Mouse (Mus musculus): ENCODE data around the gene Trabd2b.

The Trabd2b gene

GRCm38 (mm10) chr4:114542136-114542535, 135.6 kb downstream of the Trabd2b start:
- no peak for DNase-seq (ENCODE audit: low read depth, low spot score)

- no peak for DNase-seq (ENCODE audit: low read depth, low spot score)
These were observed 139.1 kb downstream of the Trabd2b start for GRCm38 (mm10) chr4:114545481-114546200.

DNA sequence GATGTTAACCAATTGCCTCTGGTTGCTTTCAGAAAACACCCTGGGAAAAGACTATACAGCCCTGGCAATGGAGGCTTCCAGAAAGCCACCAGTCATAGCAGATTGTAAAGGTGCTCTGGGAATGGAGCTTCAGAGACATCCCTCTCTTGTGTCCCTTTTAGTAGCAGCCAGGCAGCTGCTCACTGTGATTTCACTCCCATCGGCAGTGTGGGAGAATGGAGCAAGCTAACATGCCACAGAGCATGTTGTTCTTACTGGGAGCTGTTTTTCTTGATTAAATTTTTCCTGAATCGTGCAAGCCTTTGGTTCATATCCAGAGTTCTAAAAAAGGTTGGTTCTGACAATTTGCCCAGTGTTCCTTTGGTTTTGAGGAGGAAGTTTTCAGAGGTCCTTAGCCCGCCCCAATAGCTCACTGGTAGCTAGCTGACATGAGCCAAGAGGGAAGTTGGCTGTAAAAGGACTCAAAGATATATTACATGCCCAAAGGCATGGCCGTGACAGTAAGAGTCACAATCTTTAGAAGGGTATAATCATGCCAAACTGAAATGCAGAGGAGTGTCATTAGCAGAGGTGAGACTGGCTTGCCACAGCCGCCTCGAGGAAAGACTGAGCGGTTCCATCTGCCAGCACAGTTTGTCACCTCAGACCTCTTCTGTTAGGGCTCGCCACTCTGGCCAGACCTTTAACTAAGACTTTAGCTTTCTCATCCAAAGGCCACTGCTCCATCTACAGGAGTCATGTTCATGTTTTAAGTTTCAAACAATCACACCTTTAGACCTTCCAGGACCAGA, 141.3 kb downstream of the Trabd2b start:
- no peak for DNase-seq (ENCODE audit: low read depth, low spot score)

DNA sequence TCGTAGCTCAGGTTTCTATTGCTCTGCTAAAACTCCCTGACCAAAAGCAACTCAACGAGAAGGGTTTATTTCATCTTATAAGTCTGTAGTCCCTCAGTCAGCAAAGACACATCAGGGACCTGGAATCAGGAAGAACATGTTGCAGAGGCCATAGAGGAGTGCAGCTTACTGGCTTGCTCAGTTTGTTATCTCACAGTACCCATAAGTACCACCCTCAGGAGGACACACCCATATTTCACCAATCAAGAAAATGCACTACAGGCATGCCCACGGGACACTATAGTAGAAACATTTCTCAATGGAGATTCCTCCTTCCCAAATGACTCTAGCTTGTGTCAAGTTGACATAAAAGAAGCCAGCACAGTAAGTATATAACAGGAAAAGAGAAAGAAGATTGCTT, 143.0 kb downstream of the Trabd2b start:
- no peak for DNase-seq (ENCODE audit: low read depth, low spot score)

DNA sequence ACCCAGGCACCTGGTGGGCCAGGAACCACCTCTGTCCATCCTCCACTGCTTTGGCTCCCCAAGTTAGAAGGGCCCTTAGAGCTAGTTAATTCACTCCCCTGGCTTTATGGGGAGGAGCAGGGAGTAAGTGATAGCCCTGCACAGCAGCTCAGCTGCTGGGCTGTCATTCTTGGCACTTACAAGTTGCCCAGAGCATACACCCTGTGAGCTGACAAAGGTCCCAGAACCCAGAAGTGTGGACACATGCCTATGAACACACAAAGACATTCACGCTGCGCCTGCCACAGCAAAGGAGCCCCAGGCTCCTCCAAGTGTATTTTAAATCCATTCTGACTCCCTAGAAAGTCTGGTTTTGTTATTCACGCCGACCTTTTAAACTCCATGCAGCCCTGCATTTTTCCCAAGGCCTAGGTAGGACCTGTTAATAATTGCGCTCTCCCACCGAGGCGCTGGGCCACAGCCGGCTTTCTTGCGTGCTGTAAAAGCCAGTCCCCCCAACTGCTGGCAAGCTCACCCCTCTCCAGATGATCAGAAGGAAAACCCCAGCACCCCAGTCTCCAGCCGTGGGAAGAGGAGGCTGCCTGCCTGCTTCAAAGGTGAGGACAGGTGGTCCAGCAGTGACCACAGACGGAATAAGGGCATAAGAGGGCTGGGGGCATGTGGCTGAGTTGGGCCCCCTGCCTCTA, 144.1 kb downstream of the Trabd2b start:
- no peak for DNase-seq (ENCODE audit: low read depth, low spot score)

- no peak for DNase-seq (ENCODE audit: low read depth, low spot score)
These were observed 150.4 kb downstream of the Trabd2b start for GRCm38 (mm10) chr4:114556880-114557279.

DNA sequence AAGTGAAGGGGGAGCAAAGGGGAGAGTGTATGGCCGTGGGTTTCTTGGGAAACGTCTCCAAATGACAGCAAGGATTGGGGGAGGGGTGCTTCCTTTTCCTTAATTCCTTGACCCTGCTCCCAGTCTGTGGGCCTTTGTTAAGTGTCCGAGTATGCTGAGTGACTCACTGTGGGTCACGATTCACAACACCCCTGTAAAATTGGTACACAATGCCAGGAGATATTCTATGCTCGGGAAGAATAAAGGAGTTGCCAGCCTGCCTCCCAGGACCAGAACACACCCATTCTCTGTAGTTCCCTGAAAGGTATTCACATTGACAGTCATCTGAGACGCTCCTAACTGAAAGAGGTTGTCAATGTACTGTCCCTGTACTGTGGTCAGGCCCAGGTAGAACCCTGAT, 151.2 kb downstream of the Trabd2b start:
- no peak for DNase-seq (ENCODE audit: low read depth, low spot score)

GRCm38 (mm10) chr4:114558487-114558886, 152.0 kb downstream of the Trabd2b start:
- no peak for DNase-seq (ENCODE audit: low read depth, low spot score)

DNA sequence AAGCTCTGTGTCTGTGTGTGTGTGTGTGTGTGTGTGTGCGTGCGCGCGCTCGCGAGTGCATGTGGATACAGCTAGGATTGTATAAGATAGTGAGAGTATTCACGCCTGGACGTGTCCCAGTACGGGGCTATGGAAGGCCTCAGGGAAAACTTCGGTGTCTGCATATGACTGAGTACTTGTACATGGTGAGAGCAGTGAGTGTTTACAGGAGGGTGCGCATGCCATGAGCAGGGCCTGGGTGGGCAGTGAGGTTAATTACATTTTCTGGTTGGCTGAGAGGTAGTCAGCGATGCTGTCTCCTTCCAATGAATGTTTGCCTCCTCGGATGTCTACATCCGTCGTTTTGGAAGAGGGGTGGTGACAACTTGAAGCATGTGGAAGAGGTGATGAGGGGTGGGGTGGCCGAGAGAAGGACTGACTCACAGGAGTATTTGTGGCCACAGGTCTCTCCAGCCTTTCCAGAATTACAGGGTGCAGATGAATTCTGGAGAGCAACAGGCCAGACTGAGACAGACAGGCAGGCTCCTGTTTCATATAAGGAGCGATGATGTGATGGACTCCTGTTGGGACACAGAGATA, 154.2 kb downstream of the Trabd2b start:
- no peak for DNase-seq (ENCODE audit: low read depth, low spot score)

DNA sequence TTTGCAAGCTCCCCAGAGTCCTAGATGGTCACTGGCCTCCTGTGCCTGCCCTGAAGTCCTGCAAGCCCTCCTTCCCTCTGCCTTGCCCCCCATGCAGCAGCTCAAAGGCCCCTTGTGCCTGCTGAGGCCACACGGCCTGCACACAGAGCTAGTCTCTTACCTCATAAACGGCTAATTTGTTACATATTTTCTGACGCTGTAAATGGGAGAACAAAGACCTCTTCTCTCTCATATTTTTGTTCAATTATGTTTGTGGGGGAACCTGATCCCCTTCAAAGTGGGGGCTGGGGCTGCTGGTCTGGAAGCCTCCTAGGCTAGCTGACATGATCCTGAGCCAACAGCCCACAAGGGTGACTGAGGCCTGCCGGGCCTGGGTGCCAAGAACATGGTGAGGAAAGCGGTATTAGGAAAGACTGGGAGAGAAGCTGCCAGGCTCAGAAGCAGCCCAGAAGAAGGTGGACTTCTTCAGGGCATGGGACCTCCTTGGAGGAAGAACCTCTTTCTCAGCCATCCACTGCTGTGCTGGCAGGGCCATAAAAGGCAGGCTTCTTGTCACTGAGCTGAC, 157.7 kb downstream of the Trabd2b start:
- no peak for DNase-seq (ENCODE audit: low read depth, low spot score)

GRCm38 (mm10) chr4:114567594-114567993, 161.1 kb downstream of the Trabd2b start:
- DNase-seq (ENCODE audit: low read depth, low spot score) = no peak

GRCm38 (mm10) chr4:114568081-114568605, 161.6 kb downstream of the Trabd2b start:
- no peak for DNase-seq (ENCODE audit: low read depth, low spot score)

GRCm38 (mm10) chr4:114578153-114578950, 171.8 kb downstream of the Trabd2b start:
- DNase-seq (ENCODE audit: low read depth, low spot score) = no peak

DNA sequence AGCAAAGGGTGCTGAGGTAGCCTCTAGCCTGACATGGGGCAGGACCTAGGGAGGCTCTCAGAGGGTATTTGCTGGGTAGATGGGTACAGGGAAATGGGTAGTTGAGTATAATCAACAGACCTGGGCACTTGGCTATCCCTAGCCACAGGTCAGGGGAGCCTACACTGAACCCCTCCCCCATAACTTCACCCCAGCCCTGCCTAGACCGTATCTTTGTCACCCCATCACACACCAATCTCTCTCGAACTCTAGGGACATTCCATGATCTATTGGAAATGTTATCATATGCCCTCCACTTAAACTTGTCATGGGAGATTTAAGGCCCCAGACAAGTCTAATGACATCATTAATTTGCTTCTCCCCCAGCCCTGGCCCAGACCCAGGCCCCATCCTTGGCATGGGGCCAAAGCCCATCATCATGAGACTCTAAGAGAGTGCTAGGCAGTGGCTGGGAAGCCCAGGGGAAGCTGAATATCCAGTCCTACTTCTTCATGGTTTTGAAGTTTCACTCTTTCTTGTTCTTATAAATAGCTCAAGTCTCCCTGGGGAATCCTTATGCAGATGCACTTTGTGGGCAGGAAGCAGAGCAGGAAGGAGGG, 177.1 kb downstream of the Trabd2b start:
- no peak for DNase-seq (ENCODE audit: low read depth, low spot score)

- no peak for DNase-seq (ENCODE audit: low read depth, low spot score)
These were observed 178.2 kb downstream of the Trabd2b start for GRCm38 (mm10) chr4:114584686-114585085.

GRCm38 (mm10) chr4:114593554-114594215, 187.2 kb downstream of the Trabd2b start:
- no peak for DNase-seq (ENCODE audit: low read depth, low spot score)

GRCm38 (mm10) chr4:114595188-114595701, 188.7 kb downstream of the Trabd2b start:
- DNase-seq (ENCODE audit: low read depth, low spot score) = no peak

GRCm38 (mm10) chr4:114599121-114599520, 192.6 kb downstream of the Trabd2b start:
- DNase-seq (ENCODE audit: low read depth, low spot score) = no peak

DNA sequence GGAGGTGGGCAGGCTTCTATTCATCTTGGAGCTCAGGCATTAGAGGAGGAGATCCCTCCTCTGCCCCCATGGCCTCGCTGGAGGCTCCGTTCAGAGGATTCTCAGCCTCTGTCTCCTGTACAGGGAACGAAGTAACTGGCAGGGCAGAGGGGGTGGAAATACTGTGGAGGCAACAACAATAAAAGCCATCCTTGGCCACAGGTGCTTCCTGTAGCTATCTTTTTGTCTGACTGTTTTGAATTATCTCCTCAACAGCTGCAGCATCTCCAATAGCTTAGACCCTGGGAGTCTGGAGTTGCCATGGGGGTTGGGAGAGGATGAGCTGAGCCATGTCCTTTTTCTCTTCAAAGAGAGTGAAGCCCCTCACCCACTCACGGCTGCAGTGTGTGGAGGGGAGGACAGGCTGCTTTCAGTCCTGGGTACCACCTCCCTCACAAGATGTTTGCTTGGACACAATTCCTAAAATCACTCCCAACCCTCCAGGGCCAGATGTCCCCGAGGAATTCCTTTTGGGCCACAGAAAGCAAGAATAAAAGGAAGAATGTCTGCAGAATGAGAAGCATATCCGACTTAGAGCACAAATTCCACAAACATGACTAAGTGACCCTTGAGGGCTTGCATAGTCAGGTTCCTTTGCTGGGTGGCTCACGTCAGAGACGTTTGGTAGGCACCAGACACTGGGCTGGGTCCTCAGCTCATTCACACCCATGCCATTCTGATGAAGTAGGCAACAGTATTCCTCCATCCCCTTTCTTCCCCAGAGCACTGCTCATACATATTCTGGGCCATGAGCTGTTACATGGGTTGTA, 194.9 kb downstream of the Trabd2b start:
- no peak for DNase-seq (ENCODE audit: low read depth, low spot score)
